In the genomic region with DNA sequence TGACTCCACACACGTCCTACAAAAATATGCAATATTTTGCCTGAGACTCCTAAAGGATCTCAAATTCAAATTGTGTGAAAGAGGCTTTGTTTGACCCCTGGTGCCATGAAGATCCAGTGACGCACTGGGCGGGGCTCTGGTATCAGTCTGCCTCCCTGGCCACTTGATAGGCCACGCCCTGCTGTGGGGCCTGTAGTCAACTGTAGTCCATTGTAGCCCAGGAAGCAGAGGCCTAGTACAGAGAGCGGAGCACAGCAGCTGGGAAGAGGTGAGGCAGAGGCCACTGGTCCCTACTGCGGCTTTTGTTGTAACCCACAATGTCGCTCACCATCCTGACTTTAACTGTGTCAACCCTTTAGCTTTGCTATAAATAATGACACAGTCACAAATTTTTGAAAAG, we compare ENCODE assay signal across 8 mouse cellular contexts.
DNase-seq lines count a peak whose midpoint lies in the region; ATAC-seq lines count a peak whose summit lies in the region.

No protein-coding gene starts in this region.

- no peak overlapping the region for H3K9ac ChIP-seq in hindbrain, embryonic 12.5 days
- H3K9ac ChIP-seq in midbrain, embryonic 14.5 days (replicated peaks; ENCODE audit: low read length) = no peak overlapping the region

- H3K4me1 ChIP-seq in heart, embryonic 10.5 days = peaks cover 8% of the 10 kb centered on the region
- H3K4me1 ChIP-seq in hindbrain, embryonic 12.5 days = peaks cover 8% of the 10 kb centered on the region
- H3K4me1 ChIP-seq in midbrain, embryonic 14.5 days (ENCODE audit: control insufficient read depth, insufficient read depth, low read length) = no peaks in the 10 kb centered on the region

- no peak overlapping the region for H3K4me3 ChIP-seq in heart, embryonic 10.5 days
- H3K4me3 ChIP-seq in hindbrain, embryonic 12.5 days = no peak overlapping the region
- no peak overlapping the region for H3K4me3 ChIP-seq in midbrain, embryonic 14.5 days (replicated peaks; ENCODE audit: low read depth, low read length)

- H3K27ac ChIP-seq in heart, embryonic 10.5 days = peak overlapping the region; percentile 68; the same call in 1 of the 2 replicates
- peak overlapping the region; percentile 72 for H3K27ac ChIP-seq in hindbrain, embryonic 12.5 days
- no peak overlapping the region for H3K27ac ChIP-seq in midbrain, embryonic 14.5 days (replicated peaks; ENCODE audit: low read depth, low read length)

- peak; percentile 90 for DNase-seq in heart, embryonic 10.5 days (ENCODE audit: low spot score)
- DNase-seq in heart, adult 18-20 months = no peak
- DNase-seq in brain, adult 2 months (ENCODE audit: low read depth, low spot score) = peak; percentile 87
- DNase-seq in midbrain, embryonic 14.5 days = peak; percentile 47
- no peak for DNase-seq in thymus, adult 18-20 months
- no peak for DNase-seq in right cerebral cortex, adult 2 months (ENCODE audit: low spot score in 2 of 2)
- no peak for DNase-seq in adrenal gland, postnatal 14 days

- 62% methylated on average over 7 of the region's 7 CpGs for WGBS in heart, embryonic 10.5 days
- 31% methylated on average over 7 of the region's 7 CpGs for WGBS in hindbrain, embryonic 12.5 days
- 37% methylated on average over 7 of the region's 7 CpGs for WGBS in midbrain, embryonic 14.5 days

- no peaks in the 10 kb centered on the region for H3K9me3 ChIP-seq in heart, embryonic 10.5 days
- H3K9me3 ChIP-seq in hindbrain, embryonic 12.5 days (replicated peaks) = 0 out of 2 replicates have a peak, but pooled peaks cover 2% of the 10 kb centered on the region
- no peaks in the 10 kb centered on the region for H3K9me3 ChIP-seq in midbrain, embryonic 14.5 days (ENCODE audit: control insufficient read depth, low read length)

- H3K4me2 ChIP-seq in hindbrain, embryonic 12.5 days (replicated peaks) = peak overlapping the region; percentile 21
- no peak overlapping the region for H3K4me2 ChIP-seq in midbrain, embryonic 14.5 days (ENCODE audit: low read length)

- no peaks in the 10 kb centered on the region for H3K36me3 ChIP-seq in heart, embryonic 10.5 days
- no peaks in the 10 kb centered on the region for H3K36me3 ChIP-seq in hindbrain, embryonic 12.5 days
- H3K36me3 ChIP-seq in midbrain, embryonic 14.5 days (ENCODE audit: control insufficient read depth, insufficient read depth, low read length) = no peaks in the 10 kb centered on the region

- no peaks in the 10 kb centered on the region for H3K27me3 ChIP-seq in heart, embryonic 10.5 days (ENCODE audit: insufficient read depth, poor library complexity, severe bottlenecking)
- H3K27me3 ChIP-seq in hindbrain, embryonic 12.5 days = no peaks in the 10 kb centered on the region
- no peaks in the 10 kb centered on the region for H3K27me3 ChIP-seq in midbrain, embryonic 14.5 days (ENCODE audit: control insufficient read depth, insufficient read depth, low read length)

- peak; percentile 86 for ATAC-seq in hindbrain, embryonic 12.5 days (ENCODE audit: low FRiP score)
- peak; percentile 68; the same call in 1 of the 2 replicates for ATAC-seq in midbrain, embryonic 14.5 days (ENCODE audit: low FRiP score, low TSS enrichment)

Comparison
In these comparisons a context has a peak if more than half of its experiments do, and no peak if none do; other contexts are left out.
1. DNase-seq: peak in heart, embryonic 10.5 days (single experiment), brain, adult 2 months (single experiment) and midbrain, embryonic 14.5 days (single experiment); none in heart, adult 18-20 months (0 of 2), thymus, adult 18-20 months (0 of 2), right cerebral cortex, adult 2 months (0 of 2) and adrenal gland, postnatal 14 days (single experiment).